Mouse (Mus musculus): ENCODE results near the gene Gm26661. TPM values are rescaled to one million over a fixed set of nuclear protein-coding genes. Genes with fewer than 3 reads are reported as not detected.
A peak's percentile ranks its signal among the peaks of the same experiment; 100 is the strongest.

Gene Gm26661
- total and polyA plus RNA-seq, 3 experiments, result not detected

DNA sequence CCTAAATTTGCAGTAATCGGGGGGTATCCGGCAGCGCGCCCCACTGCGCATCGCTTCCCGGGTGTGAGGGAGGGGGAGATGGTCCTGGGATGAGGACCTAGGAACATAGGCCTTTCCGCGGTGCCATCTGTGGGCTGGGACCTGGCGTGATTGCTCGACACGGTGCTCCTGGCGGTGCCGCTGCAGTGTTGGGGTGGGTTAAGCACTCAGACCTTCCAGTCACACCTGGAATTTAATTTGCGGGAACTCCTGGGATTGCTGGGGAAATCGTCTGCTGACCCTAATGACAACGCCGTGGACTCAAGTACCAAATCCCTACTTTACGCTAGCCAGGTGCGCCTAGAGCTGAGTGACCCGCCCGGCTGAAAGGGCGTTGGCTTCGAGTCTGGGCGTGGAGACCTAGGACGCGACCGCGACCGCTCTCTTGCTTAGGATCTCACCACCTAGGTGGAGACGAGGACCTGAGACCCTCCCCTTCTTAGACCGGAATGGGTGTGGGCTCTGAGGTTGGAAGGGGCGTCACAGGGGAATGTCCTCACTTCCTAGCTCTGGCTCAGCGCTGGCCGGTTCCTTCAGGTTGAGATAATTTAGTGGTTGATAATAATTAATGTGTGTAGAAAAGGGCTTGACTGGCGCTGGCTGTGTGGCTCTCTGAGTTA lies 27.2 kb downstream of the Gm26661 start:
- dilution Hi-C loops (cut with MboI; ENCODE audit: extremely low pct_ligation_motif_present, extremely low pct_unique_long_range_greater_than_20kb, low sequenced_read_pairs), result no loop called here
- Histone ChIP-seq H3K36me3 (replicated peaks in 1 of 2; ENCODE audit: control insufficient read depth in 1 of 2, insufficient read depth in 1 of 2, low read length in 1 of 2) (peaks cover 0 to 38% of the 10 kb centered on the region in 2 experiments), H3K27me3 (replicated peaks) (no peaks in the 10 kb centered on the region), H3K9ac (ENCODE audit: insufficient read depth, low read depth) (peak overlapping the region; percentile 78), H3K79me2 (replicated peaks; ENCODE audit: control insufficient read depth, extremely low read depth, insufficient read depth, poor library complexity, severe bottlenecking) (peaks cover 42% of the 10 kb centered on the region), H3K9me3 (replicated peaks; ENCODE audit: low read length) (no peaks in the 10 kb centered on the region), H3K4me1 (ENCODE audit: control insufficient read depth in 1 of 2, insufficient read depth in 2 of 2) (peaks cover 9 to 43% of the 10 kb centered on the region in 2 experiments; a peak in 2 of 4 replicates), H3K4me2 (ENCODE audit: insufficient read depth, low read depth, poor library complexity, severe bottlenecking) (peak overlapping the region; percentile 67), H3K4me3 (replicated peaks in 1 of 3; ENCODE audit: low read depth in 2 of 3, low read length in 2 of 3, poor library complexity in 1 of 3) (peak overlapping the region; percentile 80 to 97 (median 92)), H3K27ac (ENCODE audit: insufficient read depth, low read depth) (peak overlapping the region; percentile 48; the same call in 1 of the 2 replicates)
- DNase-seq (ENCODE audit: extremely low read depth), result peak; percentile 42
- in situ Hi-C loops (cut with MboI; ENCODE audit: low pct_ligation_motif_present, low pct_unique_long_range_greater_than_20kb, low sequenced_read_pairs), result loop anchor here (5.0 to 25.0 kb wide), 6 partner anchors 69 to 494 kb away; partner anchors contain the start of genes Dnase1l3, Fam107a and Pdhb
- TF ChIP-seq MAZ (IDR thresholded peaks at IDR 0.05; ENCODE audit: low read depth, low read length), result no peak
- 0 out of 2 replicates have a peak, but pooled peaks have one; percentile 6 for TF ChIP-seq NRF1 (IDR thresholded peaks at IDR 0.05; ENCODE audit: low read depth, low read length)
- TF ChIP-seq POLR2AphosphoS2 (IDR thresholded peaks at IDR 0.05; ENCODE audit: low read depth, low read length), result no peak
- peak; percentile 44; the same call in 1 of the 2 replicates for TF ChIP-seq MXI1 (IDR thresholded peaks at IDR 0.05; ENCODE audit: low read depth, low read length)
- no peak for TF ChIP-seq ZNF384 (IDR thresholded peaks at IDR 0.05; ENCODE audit: low read depth, low read length)
- TF ChIP-seq USF1 (IDR thresholded peaks at IDR 0.05; ENCODE audit: low read depth, low read length), result no peak
- TF ChIP-seq ELF1 (IDR thresholded peaks at IDR 0.05; ENCODE audit: low read depth, low read length), result peak; percentile 10; the same call in 1 of the 2 replicates

DNA sequence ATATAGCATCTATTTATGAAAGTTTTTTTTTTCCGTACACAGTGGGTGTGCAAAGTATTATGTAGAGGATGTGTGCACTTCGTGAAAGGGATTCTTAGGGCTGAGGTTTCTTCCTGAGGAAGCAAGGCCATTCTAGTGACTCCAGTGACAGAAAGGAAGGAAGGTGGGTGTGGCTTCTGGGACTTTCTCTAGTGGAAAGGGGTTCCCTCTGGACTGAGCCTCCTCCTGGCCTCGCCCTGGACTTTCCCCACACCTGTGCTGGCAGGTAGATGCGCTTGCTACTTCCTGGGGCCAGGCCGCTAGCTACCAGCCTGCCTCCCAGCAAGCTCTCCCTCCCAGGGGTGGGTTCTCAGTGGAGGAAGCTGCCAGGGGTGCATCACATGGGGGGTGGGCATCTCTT lies 28.1 kb downstream of the Gm26661 start:
- Histone ChIP-seq H3K9me3 (replicated peaks; ENCODE audit: low read length) (no peaks in the 10 kb centered on the region), H3K36me3 (replicated peaks in 1 of 2; ENCODE audit: control insufficient read depth in 1 of 2, insufficient read depth in 1 of 2, low read length in 1 of 2) (peaks cover 0 to 43% of the 10 kb centered on the region in 2 experiments), H3K27me3 (replicated peaks) (no peaks in the 10 kb centered on the region), H3K4me1 (ENCODE audit: control insufficient read depth in 1 of 2, insufficient read depth in 2 of 2) (peaks cover 9 to 50% of the 10 kb centered on the region in 2 experiments; a peak in 2 of 4 replicates), H3K27ac (ENCODE audit: insufficient read depth, low read depth) (no peak overlapping the region), H3K4me2 (ENCODE audit: insufficient read depth, low read depth, poor library complexity, severe bottlenecking) (peak overlapping the region; percentile 67), H3K4me3 (replicated peaks in 1 of 3; ENCODE audit: low read depth in 2 of 3, low read length in 2 of 3, poor library complexity in 1 of 3) (peak overlapping the region; percentile 80 to 97 (median 92)), H3K79me2 (replicated peaks; ENCODE audit: control insufficient read depth, extremely low read depth, insufficient read depth, poor library complexity, severe bottlenecking) (peaks cover 47% of the 10 kb centered on the region), H3K9ac (ENCODE audit: insufficient read depth, low read depth) (peak overlapping the region; percentile 78)
- TF ChIP-seq CHD2 (IDR thresholded peaks at IDR 0.05; ENCODE audit: low read length) (no peak), JUN (IDR thresholded peaks at IDR 0.05; ENCODE audit: insufficient read depth, low read depth, low read length) (no peak), CTCF (conservative IDR thresholded peaks at IDR 0.05 in 1 of 2, IDR thresholded peaks at IDR 0.05 in 1 of 2; ENCODE audit: low read depth in 2 of 2, low read length in 2 of 2) (no peak), MXI1 (IDR thresholded peaks at IDR 0.05; ENCODE audit: low read depth, low read length) (0 out of 2 replicates have a peak, but pooled peaks have one; percentile 8)
- DNase-seq (ENCODE audit: extremely low read depth), result no peak
- in situ Hi-C loops (cut with MboI; ENCODE audit: low pct_ligation_motif_present, low pct_unique_long_range_greater_than_20kb, low sequenced_read_pairs) (loop anchor here (5.0 to 25.0 kb wide), 6 partner anchors 68 to 493 kb away; partner anchors contain the start of genes Dnase1l3, Fam107a and Pdhb), dilution Hi-C loops (cut with MboI; ENCODE audit: extremely low pct_ligation_motif_present, extremely low pct_unique_long_range_greater_than_20kb, low sequenced_read_pairs) (no loop called here)

DNA sequence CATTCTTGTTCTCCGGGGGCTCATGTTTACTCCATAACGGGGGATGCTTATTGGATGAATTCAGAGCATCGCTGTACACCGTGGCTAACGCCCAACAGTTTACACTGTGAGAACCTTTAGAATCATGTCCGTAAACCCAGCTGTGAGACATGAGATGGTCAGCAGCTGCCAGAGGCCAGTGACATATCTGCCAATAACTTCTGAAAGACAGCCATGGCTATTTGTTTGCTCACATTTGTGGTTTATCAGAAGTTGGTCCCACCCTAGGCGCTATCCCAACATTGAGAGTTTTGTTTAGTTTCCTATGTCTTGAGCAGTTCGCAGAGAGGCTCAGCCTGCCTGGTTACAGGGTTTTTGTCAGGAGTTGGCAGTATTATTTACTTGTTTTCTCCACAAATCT lies 30.0 kb downstream of the Gm26661 start:
- no peak overlapping the region for H3K4me2 ChIP-seq (ENCODE audit: insufficient read depth, low read depth, poor library complexity, severe bottlenecking)
- H3K27me3 ChIP-seq (replicated peaks), result no peaks in the 10 kb centered on the region
- peaks cover 0 to 58% of the 10 kb centered on the region in 2 experiments for H3K36me3 ChIP-seq (replicated peaks in 1 of 2; ENCODE audit: control insufficient read depth in 1 of 2, insufficient read depth in 1 of 2, low read length in 1 of 2)
- H3K9me3 ChIP-seq (replicated peaks; ENCODE audit: low read length), result no peaks in the 10 kb centered on the region
- DNase-seq (ENCODE audit: extremely low read depth), result no peak
- peaks cover 13 to 69% of the 10 kb centered on the region in 2 experiments; a peak in 2 of 4 replicates for H3K4me1 ChIP-seq (ENCODE audit: control insufficient read depth in 1 of 2, insufficient read depth in 2 of 2)
- H3K9ac ChIP-seq (ENCODE audit: insufficient read depth, low read depth), result no peak overlapping the region
- in situ Hi-C loops (cut with MboI; ENCODE audit: low pct_ligation_motif_present, low pct_unique_long_range_greater_than_20kb, low sequenced_read_pairs) (loop anchor here (5.0 to 25.0 kb wide), 2 partner anchors 41 to 491 kb away; partner anchors contain the start of gene Fam107a), dilution Hi-C loops (cut with MboI; ENCODE audit: extremely low pct_ligation_motif_present, extremely low pct_unique_long_range_greater_than_20kb, low sequenced_read_pairs) (no loop called here)
- no peak for TF ChIP-seq IRF4 (IDR thresholded peaks at IDR 0.05; ENCODE audit: low read depth, low read length)
- no peak for TF ChIP-seq NRF1 (IDR thresholded peaks at IDR 0.05; ENCODE audit: low read depth, low read length)
- TF ChIP-seq ETS1 (conservative IDR thresholded peaks at IDR 0.05; ENCODE audit: low read depth, low read length), result no peak
- no peak for TF ChIP-seq MEF2A (IDR thresholded peaks at IDR 0.05; ENCODE audit: borderline replicate concordance, low read depth, low read length)
- TF ChIP-seq MAZ (IDR thresholded peaks at IDR 0.05; ENCODE audit: low read depth, low read length), result no peak
- no peak for TF ChIP-seq UBTF (IDR thresholded peaks at IDR 0.05; ENCODE audit: low read depth, low read length)
- TF ChIP-seq TCF12 (IDR thresholded peaks at IDR 0.05; ENCODE audit: low read depth, low read length), result no peak
- TF ChIP-seq MAX (IDR thresholded peaks at IDR 0.05; ENCODE audit: low read length), result no peak
- no peak for TF ChIP-seq BHLHE40 (IDR thresholded peaks at IDR 0.05; ENCODE audit: low read depth, low read length)
- no peak for TF ChIP-seq SMC3 (IDR thresholded peaks at IDR 0.05; ENCODE audit: low read depth, low read length)
- TF ChIP-seq USF2 (conservative IDR thresholded peaks at IDR 0.05; ENCODE audit: low read depth, low read length), result no peak
- TF ChIP-seq JUN (IDR thresholded peaks at IDR 0.05; ENCODE audit: insufficient read depth, low read depth, low read length), result no peak
- no peak for TF ChIP-seq ELF1 (IDR thresholded peaks at IDR 0.05; ENCODE audit: low read depth, low read length)
- TF ChIP-seq HCFC1 (IDR thresholded peaks at IDR 0.05; ENCODE audit: low read depth, low read length), result no peak
- TF ChIP-seq POLR2AphosphoS2 (IDR thresholded peaks at IDR 0.05; ENCODE audit: low read depth, low read length), result no peak
- no peak for TF ChIP-seq CHD2 (IDR thresholded peaks at IDR 0.05; ENCODE audit: low read length)
- no peak for TF ChIP-seq EP300 (IDR thresholded peaks at IDR 0.05; ENCODE audit: low read length)
- TF ChIP-seq E2F4 (IDR thresholded peaks at IDR 0.05; ENCODE audit: insufficient replicate concordance, low read depth, low read length), result no peak
- peaks cover 49% of the 10 kb centered on the region for H3K79me2 ChIP-seq (replicated peaks; ENCODE audit: control insufficient read depth, extremely low read depth, insufficient read depth, poor library complexity, severe bottlenecking)
- H3K27ac ChIP-seq (ENCODE audit: insufficient read depth, low read depth), result no peak overlapping the region
- H3K4me3 ChIP-seq (replicated peaks in 1 of 3; ENCODE audit: low read depth in 2 of 3, low read length in 2 of 3, poor library complexity in 1 of 3), result no peak overlapping the region
